Mouse (Mus musculus): ENCODE measurements around the gene Gm7173. TPM values are rescaled to one million over a fixed set of nuclear protein-coding genes. Genes with fewer than 3 reads are reported as not detected.

Gm7173 gene
- polyA plus RNA-seq (2012; fragmentation: generic; extraction: Trizol), result not detected

DNA sequence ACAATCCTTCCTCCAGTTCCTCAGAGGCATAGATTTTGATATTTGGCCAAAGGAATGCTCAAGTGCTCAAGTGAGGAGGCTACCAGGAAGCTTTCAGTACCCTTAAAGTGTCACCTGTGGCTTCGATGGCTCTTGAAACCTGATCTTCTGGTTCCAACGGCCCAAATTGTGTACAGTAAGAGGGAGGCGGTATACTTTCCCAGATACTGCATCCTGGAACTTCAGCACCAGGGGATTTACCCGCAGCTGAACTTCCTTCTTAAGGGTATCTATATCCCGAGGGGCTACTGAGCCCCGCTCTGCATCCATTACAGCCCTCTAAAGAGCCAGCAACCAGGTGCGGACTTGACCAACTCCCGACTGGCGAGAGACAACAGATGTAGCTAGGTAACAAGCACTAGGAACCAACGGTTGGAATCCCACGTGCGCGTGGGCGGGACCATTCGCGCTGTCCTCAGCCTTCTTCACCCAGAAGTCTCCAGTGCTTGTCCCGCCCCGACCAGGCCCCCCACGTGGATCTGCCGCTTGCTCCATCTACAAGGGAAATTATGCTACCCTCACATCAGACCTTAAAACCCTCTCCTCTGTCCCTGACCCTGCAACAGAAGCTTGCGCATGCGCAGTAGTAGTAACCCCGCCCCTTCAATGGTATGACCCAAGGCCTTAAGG, at the start of gene Gm7173:
Gm7173 (minus strand) TSS at position 309 of the 669 bp plus-strand sequence.

Other genes starting within 250 kb of the Gm7173 start
- gene Mageb16, start 154.2 kb upstream of the Gm7173 start, polyA plus RNA-seq (2012; fragmentation: generic; extraction: Trizol), result not detected